Mouse (Mus musculus): ENCODE measurements around the gene Aoah.

GRCm38 (mm10) chr13:20811782-20812406 is 18.0 kb downstream of the Aoah start:
- TF ChIP-seq CTCF (IDR thresholded peaks at IDR 0.05; ENCODE audit: low read depth, low read length) (no peak), POLR2A (IDR thresholded peaks at IDR 0.05; ENCODE audit: borderline replicate concordance, low read depth, low read length) (no peak)
